Mouse (Mus musculus): ENCODE measurements around the gene Polrmt.

Gene Polrmt

GRCm38 (mm10) chr10:79745898-79746773 lies at the start of gene Polrmt:
TSS of gene Polrmt (minus strand) at chr10:79746581.
- peak; percentile 97 to 98 for DNase-seq (ENCODE audit: low spot score in 2 of 2)

- DNase-seq (ENCODE audit: low spot score in 2 of 2), result no peak
Measured at GRCm38 (mm10) chr10:79795905-79796304, 49.5 kb upstream of the Polrmt start.

- DNase-seq (ENCODE audit: low spot score in 2 of 2), result peak; percentile 95 to 96
Measured at GRCm38 (mm10) chr10:79794491-79794931, 48.1 kb upstream of the Polrmt start.

GRCm38 (mm10) chr10:79793738-79794490 lies 47.5 kb upstream of the Polrmt start:
- no peak for DNase-seq (ENCODE audit: low spot score in 2 of 2)

GRCm38 (mm10) chr10:79793051-79793737 lies 46.8 kb upstream of the Polrmt start, which contains the start of gene Palm:
TSS of gene Palm (plus strand) at chr10:79793572.
- peak; percentile 82 to 83 for DNase-seq (ENCODE audit: low spot score in 2 of 2)

- no peak for DNase-seq (ENCODE audit: low spot score in 2 of 2)
Measured at GRCm38 (mm10) chr10:79792339-79793040, 46.1 kb upstream of the Polrmt start.

- no peak for DNase-seq (ENCODE audit: low spot score in 2 of 2)
Measured at GRCm38 (mm10) chr10:79790861-79791260, 44.5 kb upstream of the Polrmt start, which contains the start of gene Prss57. TSS of gene Prss57 (minus strand) at chr10:79790961.

- no peak for DNase-seq (ENCODE audit: low spot score in 2 of 2)
Measured at GRCm38 (mm10) chr10:79789581-79789980, 43.2 kb upstream of the Polrmt start.

- peak in 1 of 2 experiments; percentile 71 for DNase-seq (ENCODE audit: low spot score in 2 of 2)
Measured at GRCm38 (mm10) chr10:79788386-79789158, 42.2 kb upstream of the Polrmt start.

GRCm38 (mm10) chr10:79783920-79784800 lies 37.8 kb upstream of the Polrmt start:
- DNase-seq (ENCODE audit: low spot score in 2 of 2), result no peak

GRCm38 (mm10) chr10:79783050-79783449 lies 36.7 kb upstream of the Polrmt start:
- no peak for DNase-seq (ENCODE audit: low spot score in 2 of 2)

- DNase-seq (ENCODE audit: low spot score in 2 of 2), result no peak
Measured at GRCm38 (mm10) chr10:79781956-79782355, 35.6 kb upstream of the Polrmt start.

- DNase-seq (ENCODE audit: low spot score in 2 of 2), result no peak
Measured at GRCm38 (mm10) chr10:79781139-79781538, 34.8 kb upstream of the Polrmt start.

- no peak for DNase-seq (ENCODE audit: low spot score in 2 of 2)
Measured at GRCm38 (mm10) chr10:79780664-79781015, 34.3 kb upstream of the Polrmt start.

GRCm38 (mm10) chr10:79779784-79780663 lies 33.6 kb upstream of the Polrmt start:
- DNase-seq (ENCODE audit: low spot score in 2 of 2), result peak; percentile 89 to 92

- DNase-seq (ENCODE audit: low spot score in 2 of 2), result no peak
Measured at GRCm38 (mm10) chr10:79779193-79779592, 32.8 kb upstream of the Polrmt start.

- DNase-seq (ENCODE audit: low spot score in 2 of 2), result peak in 1 of 2 experiments; percentile 49
Measured at GRCm38 (mm10) chr10:79778006-79778405, 31.6 kb upstream of the Polrmt start.

GRCm38 (mm10) chr10:79777103-79777531 lies 30.7 kb upstream of the Polrmt start, which contains the start of gene Fstl3:
TSS of gene Fstl3 (plus strand) at chr10:79777272.
- DNase-seq (ENCODE audit: low spot score in 2 of 2), result no peak
